Mouse (Mus musculus): ENCODE data around the gene Vipr2. TPM values are rescaled to one million over a fixed set of nuclear protein-coding genes. Genes with fewer than 3 reads are reported as not detected.
A peak's percentile ranks its signal among the peaks of the same experiment; 100 is the strongest.

Gene Vipr2
- 2.7 and 3.2 TPM in 2 replicates for polyA plus RNA-seq (2015; fragmentation: Nextera tagmentation; extraction: Ambion mirVana)

DNA sequence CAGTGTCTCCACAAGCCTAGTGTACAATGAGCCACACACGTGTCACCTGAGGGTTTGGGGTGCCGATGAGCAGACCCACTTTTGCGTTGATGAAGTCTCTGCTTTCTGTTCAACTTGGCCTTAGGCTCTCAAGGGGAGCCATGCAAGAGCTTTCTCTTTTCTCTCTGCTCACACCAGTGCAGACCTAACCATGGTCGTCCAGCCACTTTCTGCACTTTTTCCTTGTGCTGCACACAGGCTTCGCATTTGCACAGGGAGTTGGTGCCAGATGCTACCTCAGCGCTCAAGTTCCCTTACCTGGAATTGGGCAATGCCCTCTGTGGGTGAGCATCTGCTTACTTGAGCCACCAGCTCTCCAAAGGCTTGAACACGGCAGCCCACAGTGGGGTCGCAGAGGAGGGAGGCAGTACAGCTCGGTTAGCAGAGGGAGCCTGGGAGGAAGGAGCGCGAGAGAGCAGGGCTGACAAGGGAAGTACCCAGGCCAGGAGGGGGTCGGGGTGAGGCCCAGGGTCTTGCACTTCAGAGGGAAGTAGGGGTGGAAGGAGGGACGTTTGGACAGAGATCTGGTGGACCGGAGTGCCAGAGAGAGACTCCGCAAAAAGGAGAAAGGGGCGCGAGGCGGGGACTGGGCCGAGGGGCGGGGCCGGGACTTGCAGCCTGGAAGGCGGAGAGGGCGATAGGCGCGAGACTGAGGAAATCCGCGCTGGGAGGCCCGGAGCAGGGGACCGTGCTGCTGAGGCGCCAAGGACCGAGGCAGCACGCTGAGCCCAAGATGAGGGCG, at the start of gene Vipr2:
Gene Vipr2 (plus strand): TSS at position 653 of the 781 bp plus-strand sequence.
- peaks cover 20% of the 10 kb centered on the region; the same call in 1 of the 2 replicates for H3K27me3 ChIP-seq
- H3K4me3 ChIP-seq: peak within 1 kb of the TSS; percentile 58
- no peaks in the 10 kb centered on the region for H3K9me3 ChIP-seq
- no peak within 1 kb of the TSS for H3K27ac ChIP-seq
- peak; percentile 80; the same call in 1 of the 2 replicates for ATAC-seq (ENCODE audit: insufficient number of reproducible peaks, low FRiP score, low TSS enrichment, low read depth)
- H3K4me2 ChIP-seq: peak within 1 kb of the TSS; percentile 95
- peak within 1 kb of the TSS; percentile 55 for H3K9ac ChIP-seq
- peaks cover 13% of the 10 kb centered on the region for H3K4me1 ChIP-seq
- WGBS: 6% methylated on average over 33 of the region's 33 CpGs
- no peaks in the 10 kb centered on the region for H3K36me3 ChIP-seq

DNA sequence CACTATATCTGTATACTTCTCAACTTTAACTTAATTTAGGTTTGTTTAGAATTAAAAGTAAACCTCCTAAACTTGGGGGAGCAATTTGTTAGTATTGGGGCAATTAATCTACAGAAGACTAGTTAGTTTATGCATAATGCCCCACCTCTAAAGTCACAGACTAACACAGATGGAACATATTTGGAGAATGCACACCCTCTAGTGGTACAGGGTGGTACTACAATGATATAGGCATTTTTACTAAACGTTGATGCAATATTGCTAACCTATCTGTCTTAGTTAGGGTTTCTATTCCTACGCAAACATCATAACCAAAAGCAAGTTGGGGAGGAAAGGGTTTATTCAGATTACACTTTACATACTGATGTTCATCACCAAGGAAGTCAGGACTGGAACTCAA, 49.4 kb upstream of the Vipr2 start:
- Histone ChIP-seq H3K4me1 (no peaks in the 10 kb centered on the region), H3K27ac (no peak overlapping the region), H3K9ac (no peak overlapping the region), H3K27me3 (no peaks in the 10 kb centered on the region), H3K4me3 (no peak overlapping the region), H3K9me3 (no peaks in the 10 kb centered on the region), H3K4me2 (no peak overlapping the region), H3K36me3 (no peaks in the 10 kb centered on the region)
- 51% methylated on average over 2 of the region's 2 CpGs for WGBS
- ATAC-seq (ENCODE audit: insufficient number of reproducible peaks, low FRiP score, low TSS enrichment, low read depth): no peak

DNA sequence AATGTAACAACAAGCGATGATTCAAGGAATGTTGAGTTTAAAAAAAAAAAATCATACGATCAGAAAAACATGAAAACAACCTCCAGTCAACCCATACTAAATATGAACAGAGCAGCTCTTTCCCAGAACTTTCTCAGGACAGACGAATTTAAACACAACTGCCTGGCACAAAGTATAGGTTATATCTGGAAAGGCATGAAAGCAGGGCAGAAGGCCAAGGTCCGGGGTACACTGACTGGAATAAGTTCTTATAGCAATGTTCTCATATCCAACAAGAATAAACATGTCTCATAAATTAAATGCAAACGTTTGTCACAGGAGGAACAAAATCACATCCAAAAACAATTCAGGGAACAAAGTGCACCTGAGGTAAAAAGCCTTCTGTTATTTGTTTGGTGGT, 42.2 kb upstream of the Vipr2 start:
- no peak for ATAC-seq (ENCODE audit: insufficient number of reproducible peaks, low FRiP score, low TSS enrichment, low read depth)
- Histone ChIP-seq H3K36me3 (no peaks in the 10 kb centered on the region), H3K4me2 (no peak overlapping the region), H3K9ac (no peak overlapping the region), H3K27ac (no peak overlapping the region), H3K4me1 (no peaks in the 10 kb centered on the region), H3K27me3 (no peaks in the 10 kb centered on the region), H3K9me3 (no peaks in the 10 kb centered on the region), H3K4me3 (no peak overlapping the region)
- WGBS: 61% methylated on average over 5 of the region's 5 CpGs

DNA sequence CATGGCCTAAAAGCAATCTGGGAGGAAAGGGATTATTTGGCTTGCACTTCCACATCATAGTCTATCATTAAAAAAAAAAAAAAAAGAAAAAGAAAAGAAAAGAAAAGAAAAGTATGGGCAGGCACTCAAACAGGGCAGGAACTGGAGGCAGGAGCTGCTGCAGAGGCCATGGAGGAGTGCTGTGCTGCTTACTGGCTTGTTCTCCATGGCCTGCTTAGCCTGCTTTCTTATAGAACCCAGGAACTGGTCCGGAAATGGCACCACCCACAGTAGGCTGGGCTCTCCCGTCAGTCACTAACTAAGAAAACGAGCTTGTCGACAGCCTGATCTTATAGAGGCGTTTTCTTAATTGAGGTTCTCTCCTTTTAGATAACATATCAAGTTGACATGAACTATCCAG, 32.7 kb upstream of the Vipr2 start:
- Histone ChIP-seq H3K4me3 (no peak overlapping the region), H3K4me1 (peaks cover 17% of the 10 kb centered on the region), H3K9me3 (no peaks in the 10 kb centered on the region), H3K4me2 (no peak overlapping the region), H3K27me3 (no peaks in the 10 kb centered on the region), H3K36me3 (no peaks in the 10 kb centered on the region), H3K27ac (no peak overlapping the region), H3K9ac (no peak overlapping the region)
- 85% methylated on average over 5 of the region's 5 CpGs for WGBS
- no peak for ATAC-seq (ENCODE audit: insufficient number of reproducible peaks, low FRiP score, low TSS enrichment, low read depth)

DNA sequence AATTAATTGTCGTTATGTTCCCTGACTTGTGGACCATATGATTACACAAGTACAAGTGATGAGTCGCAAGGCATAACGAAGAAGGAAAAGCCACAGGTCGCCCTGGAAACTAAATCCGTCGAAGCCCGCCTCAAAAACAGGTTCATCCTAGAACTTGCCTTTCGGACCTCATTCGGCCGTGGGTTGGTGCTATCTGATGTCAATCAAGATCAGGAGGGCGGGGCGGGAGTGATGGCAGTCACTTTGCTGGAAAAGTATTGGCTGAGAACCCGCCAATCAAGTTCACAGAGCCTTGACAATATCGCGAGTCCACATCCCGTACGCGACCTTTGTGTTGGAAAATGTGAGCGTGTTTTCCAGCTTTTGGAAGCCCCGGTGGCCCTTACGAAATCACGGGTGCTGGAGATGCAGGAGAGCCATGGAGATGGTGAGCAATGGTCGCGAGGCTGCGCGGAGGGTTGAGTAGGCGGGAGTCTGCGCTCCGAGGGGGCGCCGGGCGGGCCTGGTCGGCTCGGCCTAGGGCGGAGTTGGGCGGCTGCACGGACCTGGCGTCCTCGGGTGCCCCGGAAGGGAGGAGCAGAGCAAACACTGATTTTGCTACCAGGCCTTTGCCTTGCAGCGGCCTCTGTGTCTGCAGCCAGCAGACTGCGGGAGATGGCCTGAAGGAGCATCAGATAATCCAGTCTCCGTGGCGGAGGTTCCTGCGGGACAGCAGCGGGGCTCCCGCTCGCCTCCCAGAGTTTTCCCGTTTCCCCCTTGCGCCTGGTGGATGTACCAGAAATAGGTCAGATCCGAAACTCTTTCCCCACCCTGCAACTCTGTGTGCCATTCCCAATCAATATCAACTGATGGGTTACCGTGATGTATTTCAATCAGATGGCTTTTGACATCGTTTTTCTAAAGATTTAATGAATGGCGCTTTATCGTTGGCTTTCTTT, 29.8 kb upstream of the Vipr2 start, which contains the start of gene Zfp386:
Gene Zfp386 (plus strand): TSS at position 285 of the 938 bp plus-strand sequence.
- WGBS: 1% methylated on average over 55 of the region's 55 CpGs
- Histone ChIP-seq H3K4me1 (peaks cover 17% of the 10 kb centered on the region), H3K27ac (peak within 1 kb of the TSS; percentile 100), H3K4me3 (peak within 1 kb of the TSS; percentile 83), H3K27me3 (no peaks in the 10 kb centered on the region), H3K4me2 (peak within 1 kb of the TSS; percentile 58), H3K9me3 (no peaks in the 10 kb centered on the region), H3K36me3 (peaks cover 8% of the 10 kb centered on the region; the same call in 1 of the 2 replicates), H3K9ac (peak within 1 kb of the TSS; percentile 87)
- ATAC-seq (ENCODE audit: insufficient number of reproducible peaks, low FRiP score, low TSS enrichment, low read depth): peak; percentile 99

DNA sequence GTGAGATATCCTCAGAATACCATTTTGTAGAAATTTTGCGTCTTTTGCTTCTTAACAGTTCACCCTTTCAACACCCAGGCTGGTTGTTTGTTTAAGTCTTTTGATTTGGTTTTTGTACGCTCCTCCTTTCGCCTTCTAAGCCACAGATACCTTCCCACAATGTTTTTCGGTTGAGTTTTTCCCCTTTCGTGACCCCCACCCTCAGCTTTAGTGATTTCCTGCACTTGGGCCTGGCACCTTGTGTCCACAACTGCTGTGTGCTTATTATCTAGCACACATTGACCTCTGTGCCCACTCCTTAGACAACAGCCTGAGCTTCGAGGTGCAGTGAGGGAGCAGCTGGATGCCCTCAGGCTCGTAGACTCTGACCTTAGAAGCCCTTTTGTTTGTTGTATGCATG, 28.8 kb upstream of the Vipr2 start:
- ATAC-seq (ENCODE audit: insufficient number of reproducible peaks, low FRiP score, low TSS enrichment, low read depth): no peak
- Histone ChIP-seq H3K27ac (no peak overlapping the region), H3K27me3 (no peaks in the 10 kb centered on the region), H3K9me3 (no peaks in the 10 kb centered on the region), H3K4me2 (peak overlapping the region; percentile 58), H3K4me1 (peaks cover 17% of the 10 kb centered on the region), H3K36me3 (peaks cover 10% of the 10 kb centered on the region; the same call in 1 of the 2 replicates), H3K9ac (0 out of 2 replicates have a peak overlapping the region, but pooled peaks have one; percentile 87), H3K4me3 (peak overlapping the region; percentile 83)
- 67% methylated on average over 7 of the region's 7 CpGs for WGBS

DNA sequence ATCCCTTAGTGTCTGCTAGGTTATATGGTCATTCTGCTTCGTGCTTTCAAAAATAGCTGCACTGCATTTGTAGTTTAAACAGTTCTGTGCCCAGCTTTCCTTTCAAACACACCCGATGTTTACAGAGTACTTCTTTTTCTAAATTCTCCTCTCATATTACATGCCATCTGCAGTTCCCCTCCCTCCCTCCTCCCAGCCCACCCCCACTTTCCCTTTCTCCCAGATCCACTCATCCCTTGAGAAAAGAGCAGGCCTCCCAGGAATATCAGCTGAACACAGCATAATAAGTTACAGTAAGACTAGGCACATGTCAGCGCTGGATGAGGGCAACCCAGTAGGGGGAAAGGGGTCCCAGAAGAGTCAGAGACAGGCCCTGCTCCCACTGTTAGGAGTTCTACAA, 28.3 kb upstream of the Vipr2 start:
- 84% methylated on average over 3 of the region's 3 CpGs for WGBS
- Histone ChIP-seq H3K4me3 (no peak overlapping the region; the same call in 1 of the 2 replicates), H3K4me2 (peak overlapping the region; percentile 58; the same call in 1 of the 2 replicates), H3K36me3 (peaks cover 12% of the 10 kb centered on the region), H3K9ac (no peak overlapping the region), H3K9me3 (no peaks in the 10 kb centered on the region), H3K27ac (no peak overlapping the region), H3K4me1 (peaks cover 17% of the 10 kb centered on the region), H3K27me3 (no peaks in the 10 kb centered on the region)
- no peak for ATAC-seq (ENCODE audit: insufficient number of reproducible peaks, low FRiP score, low TSS enrichment, low read depth)

DNA sequence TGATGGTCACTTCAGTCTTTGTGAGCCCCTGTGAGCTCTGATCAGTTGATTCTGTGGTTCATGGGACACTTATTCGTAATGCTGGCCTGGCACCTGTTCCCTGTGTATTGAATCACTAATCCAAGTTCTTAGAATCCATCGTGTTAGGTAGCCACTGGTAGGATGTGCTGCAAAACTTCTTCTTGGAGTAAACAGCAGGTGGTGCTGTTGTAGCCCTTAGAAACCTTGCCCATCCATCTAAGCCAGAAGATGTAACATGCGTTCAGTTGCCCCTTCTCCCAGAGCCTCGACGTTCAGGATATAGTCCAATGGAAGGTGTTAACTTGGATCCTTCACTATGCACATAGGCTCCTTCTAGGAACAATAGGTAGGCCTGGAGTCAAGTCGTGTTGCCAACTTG, 27.8 kb upstream of the Vipr2 start:
- Histone ChIP-seq H3K27ac (no peak overlapping the region), H3K4me2 (no peak overlapping the region), H3K4me1 (peaks cover 17% of the 10 kb centered on the region), H3K36me3 (peaks cover 17% of the 10 kb centered on the region), H3K27me3 (no peaks in the 10 kb centered on the region), H3K4me3 (no peak overlapping the region), H3K9me3 (no peaks in the 10 kb centered on the region), H3K9ac (no peak overlapping the region)
- ATAC-seq (ENCODE audit: insufficient number of reproducible peaks, low FRiP score, low TSS enrichment, low read depth): no peak
- 81% methylated on average over 6 of the region's 6 CpGs for WGBS

DNA sequence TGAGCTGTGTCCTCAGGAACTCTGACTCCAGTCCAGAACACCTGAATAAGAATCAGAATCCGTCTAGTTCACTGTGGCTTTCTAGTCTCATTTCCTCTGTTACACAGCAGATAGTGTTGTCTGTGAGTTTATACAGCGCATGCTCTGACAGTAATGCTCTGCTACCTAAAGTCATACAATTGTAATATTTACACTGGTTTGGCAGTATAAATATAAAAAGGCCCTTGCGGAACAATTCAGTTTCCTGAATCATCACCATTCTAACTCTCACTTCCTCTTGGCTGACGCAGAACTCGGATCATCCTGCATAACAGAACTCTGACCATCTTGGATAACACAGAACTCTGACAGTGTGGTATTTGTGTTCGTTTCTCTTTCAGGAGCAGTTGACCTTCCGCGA, 23.2 kb upstream of the Vipr2 start:
- ATAC-seq (ENCODE audit: insufficient number of reproducible peaks, low FRiP score, low TSS enrichment, low read depth): no peak
- no peak overlapping the region for H3K9ac ChIP-seq
- no peak overlapping the region for H3K27ac ChIP-seq
- H3K4me2 ChIP-seq: no peak overlapping the region
- H3K9me3 ChIP-seq: 0 out of 2 replicates have a peak, but pooled peaks cover 5% of the 10 kb centered on the region
- H3K36me3 ChIP-seq: peaks cover 54% of the 10 kb centered on the region
- peaks cover 4% of the 10 kb centered on the region; the same call in 1 of the 2 replicates for H3K4me1 ChIP-seq
- no peaks in the 10 kb centered on the region for H3K27me3 ChIP-seq
- H3K4me3 ChIP-seq: no peak overlapping the region
- 94% methylated on average over 8 of the region's 8 CpGs for WGBS

DNA sequence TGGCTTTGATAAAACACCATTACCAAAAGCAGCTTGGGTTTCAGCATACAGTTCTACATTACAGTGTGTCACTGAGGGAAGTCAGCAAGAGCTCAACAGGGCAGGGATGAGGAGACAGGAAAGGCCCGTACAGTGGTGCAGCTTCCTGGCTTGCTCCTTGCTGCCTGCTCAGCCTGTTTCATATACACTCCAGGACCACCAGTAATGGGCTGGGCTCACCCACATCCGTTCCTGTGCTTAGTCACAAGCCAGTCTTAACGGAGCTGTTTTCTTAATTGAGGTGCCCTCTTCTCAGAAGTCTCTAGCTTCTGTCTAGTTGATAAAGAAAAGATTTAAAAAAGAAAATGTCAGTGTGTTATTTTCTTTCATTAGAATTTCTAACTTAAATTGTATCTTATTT, 21.4 kb upstream of the Vipr2 start:
- Histone ChIP-seq H3K27ac (no peak overlapping the region), H3K9me3 (0 out of 2 replicates have a peak, but pooled peaks cover 13% of the 10 kb centered on the region), H3K4me3 (no peak overlapping the region), H3K9ac (no peak overlapping the region), H3K27me3 (no peaks in the 10 kb centered on the region), H3K4me1 (no peaks in the 10 kb centered on the region), H3K36me3 (peaks cover 64% of the 10 kb centered on the region), H3K4me2 (no peak overlapping the region)
- ATAC-seq (ENCODE audit: insufficient number of reproducible peaks, low FRiP score, low TSS enrichment, low read depth): no peak
- 96% methylated on average over 3 of the region's 3 CpGs for WGBS

DNA sequence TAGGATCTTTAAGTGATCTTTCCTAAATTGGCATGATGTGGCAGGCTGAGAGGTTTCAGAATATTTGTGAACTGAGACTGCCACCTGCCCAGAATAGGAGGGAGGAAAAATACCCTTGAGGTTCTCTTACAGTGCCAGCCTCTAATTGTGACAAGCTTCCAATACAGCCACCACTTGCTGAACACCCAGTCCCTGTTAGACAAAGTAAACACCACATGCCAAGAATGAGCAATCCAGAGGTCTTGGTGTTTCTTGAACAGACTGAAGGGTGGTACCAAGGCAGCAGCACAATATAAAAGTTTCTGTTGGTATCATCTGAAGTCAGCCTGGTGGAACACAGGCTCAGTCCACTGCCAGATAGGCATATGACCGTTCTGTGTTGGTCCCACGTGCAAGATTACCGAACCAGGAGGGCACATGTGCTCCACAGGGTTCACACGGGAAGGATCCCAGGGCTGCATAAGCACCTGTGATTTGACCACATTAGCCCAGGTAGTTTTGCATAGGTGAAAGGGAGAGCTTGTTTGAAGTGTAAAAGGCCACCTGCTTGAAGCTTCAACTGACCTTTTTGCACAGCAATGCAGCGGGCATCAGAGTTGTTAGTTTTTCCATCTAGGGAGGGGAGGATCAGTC, 15.8 kb upstream of the Vipr2 start:
- H3K4me3 ChIP-seq: no peak overlapping the region
- H3K4me2 ChIP-seq: no peak overlapping the region
- no peak for ATAC-seq (ENCODE audit: insufficient number of reproducible peaks, low FRiP score, low TSS enrichment, low read depth)
- no peaks in the 10 kb centered on the region for H3K27me3 ChIP-seq
- H3K36me3 ChIP-seq: peaks cover 47% of the 10 kb centered on the region
- no peak overlapping the region for H3K27ac ChIP-seq
- WGBS: 98% methylated on average over 5 of the region's 5 CpGs
- no peak overlapping the region for H3K9ac ChIP-seq
- peaks cover 26% of the 10 kb centered on the region; the same call in 1 of the 2 replicates for H3K9me3 ChIP-seq
- H3K4me1 ChIP-seq: no peaks in the 10 kb centered on the region
